Mouse (Mus musculus): ENCODE results near the gene Itga3.

GRCm38 (mm10) chr11:95002705-95003104 lies 73.9 kb downstream of the Itga3 start:
- TF ChIP-seq CTCF (IDR thresholded peaks at IDR 0.05; ENCODE audit: low read depth, low read length) (no peak), POLR2A (IDR thresholded peaks at IDR 0.05; ENCODE audit: insufficient read depth, low read length) (no peak)
